Mouse (Mus musculus) lung, postnatal 0 days (tissue): ENCODE measurements around the gene Mgat5b. TPM values are rescaled to one million over a fixed set of nuclear protein-coding genes. Genes with fewer than 3 reads are reported as not detected.
"Not testable (repeated sequence)": the region's sequence is repeated elsewhere in the genome, so short reads cannot be mapped to it uniquely, and the experiment has no call there.

Experiments
- ATAC-seq: fragments of 200-750 bp; cut with Nextera tagmentation; 2 replicates; pipeline ENCODE4 v1.8.0; 2017; ENCODE audit warnings: moderate library complexity
- DNase-seq: peaks from one replicate; pipeline ENCODE4 v3.0.0-alpha.2; 2016; ENCODE audit warnings: low spot score
- H3K27ac ChIP-seq: fragments of 300-500 bp; sonication (generic); 2 replicates; pipeline ENCODE4 v1.5.1; 2014; ENCODE audit warnings: antibody characterized with exemption, mild to moderate bottlenecking, low read length, mixed read lengths
- H3K27me3 ChIP-seq: fragments of 300-500 bp; sonication (generic); replicated peaks from 2 replicates; pipeline ENCODE4 v1.6.1; 2014; ENCODE audit warnings: low read length, mixed read lengths; ENCODE audit not compliant: insufficient read depth
- H3K36me3 ChIP-seq: fragments of 300-500 bp; sonication (generic); 2 replicates; pipeline ENCODE4 v1.6.1; 2014; ENCODE audit warnings: low read length, mixed read lengths; ENCODE audit not compliant: insufficient read depth
- H3K4me1 ChIP-seq: fragments of 300-500 bp; sonication (generic); 2 replicates; pipeline ENCODE4 v1.6.1; 2014; ENCODE audit warnings: antibody characterized with exemption, low read depth, low read length, mixed read lengths; ENCODE audit not compliant: insufficient read depth
- H3K4me2 ChIP-seq: fragments of 300-500 bp; sonication (generic); replicated peaks from 2 replicates; pipeline ENCODE4 v1.6.1; 2014; ENCODE audit warnings: low read depth, mild to moderate bottlenecking, low read length, moderate library complexity, mixed read lengths
- H3K4me3 ChIP-seq: fragments of 300-500 bp; sonication (generic); 2 replicates; pipeline ENCODE4 v1.5.1; 2014; ENCODE audit warnings: low read depth, low read length
- H3K9ac ChIP-seq: fragments of 300-500 bp; sonication (generic); replicated peaks from 2 replicates; pipeline ENCODE4 v1.6.1; 2014; ENCODE audit warnings: low read depth, mild to moderate bottlenecking
- H3K9me3 ChIP-seq: fragments of 300-500 bp; sonication (generic); 2 replicates; pipeline ENCODE4 v1.6.1; 2016; ENCODE audit warnings: low read length, mixed read lengths
- CTCF ChIP-seq: IDR thresholded peaks from 2 replicates; pipeline ENCODE4 v1.5.1; 2016; ENCODE audit warnings: antibody characterized with exemption, mild to moderate bottlenecking
- EP300 ChIP-seq: IDR thresholded peaks from 2 replicates; pipeline ENCODE4 v1.6.1; 2016; ENCODE audit warnings: antibody characterized with exemption, mild to moderate bottlenecking, control low read depth
- WGBS: fragments of 180-500 bp; shearing (Covaris S2); extraction: QIAGEN DNeasy Blood & Tissue Kit; methylation state at CpG from one replicate; pipeline ENCODE4 v1.1.7; 2014; 5-methylcytosine and 5-hydroxymethylcytosine counted together
- polyA plus RNA-seq: library from polyadenylated mRNA; unstranded; fragments of >200 nt; fragmentation: Nextera tagmentation; extraction: Ambion mirVana; gene quantifications from 2 replicates; pipeline ENCODE4 v1.2.1, GENCODE M21; 2015

Gene Mgat5b
- polyA plus RNA-seq, 1 experiment from 2014 or later, result not detected

- Histone ChIP-seq H3K9me3 (no peaks in the 10 kb centered on the region), H3K4me3 (no peak overlapping the region), H3K9ac (no peak overlapping the region), H3K27me3 (no peaks in the 10 kb centered on the region), H3K36me3 (no peaks in the 10 kb centered on the region), H3K4me2 (no peak overlapping the region), H3K27ac (no peak overlapping the region), H3K4me1 (no peaks in the 10 kb centered on the region)
- DNase-seq (no peak), ATAC-seq (no peak)
- WGBS, result 46% methylated on average over 19 of the region's 19 CpGs
- TF ChIP-seq EP300 (no peak), CTCF (no peak)
These were observed 24.9 kb upstream of the Mgat5b start for GRCm38 (mm10) chr11:116893532-116894442.

DNA sequence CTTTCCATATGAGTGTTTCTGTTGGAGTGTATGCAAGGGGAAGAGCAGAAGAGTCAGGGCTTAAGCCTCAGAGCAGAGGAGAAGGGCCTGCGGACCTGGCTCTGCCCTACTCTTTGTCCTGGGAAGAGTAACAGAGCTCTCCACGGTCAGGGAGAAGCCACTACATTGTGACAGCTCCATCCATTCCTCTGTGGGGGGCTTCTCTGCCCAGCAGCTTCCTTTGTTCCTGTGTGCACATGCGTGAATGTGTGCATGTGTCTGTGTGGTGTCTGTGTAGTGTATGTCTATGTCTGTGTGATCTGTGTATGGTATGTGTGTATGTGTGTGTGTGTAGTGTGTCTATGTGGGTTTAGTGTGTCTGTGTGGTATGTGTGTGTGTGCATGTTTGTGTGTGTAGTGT lies 23.3 kb upstream of the Mgat5b start:
- H3K9ac ChIP-seq, result no peak overlapping the region
- no peak overlapping the region for H3K27ac ChIP-seq
- DNase-seq, result no peak
- H3K36me3 ChIP-seq, result no peaks in the 10 kb centered on the region
- no peak overlapping the region for H3K4me3 ChIP-seq
- ATAC-seq, result no peak
- H3K4me1 ChIP-seq, result no peaks in the 10 kb centered on the region
- H3K9me3 ChIP-seq, result no peaks in the 10 kb centered on the region
- H3K4me2 ChIP-seq, result no peak overlapping the region
- H3K27me3 ChIP-seq, result no peaks in the 10 kb centered on the region
- no peak for TF ChIP-seq EP300
- no peak for TF ChIP-seq CTCF
- WGBS, result 72% methylated on average over 3 of the region's 3 CpGs

DNA sequence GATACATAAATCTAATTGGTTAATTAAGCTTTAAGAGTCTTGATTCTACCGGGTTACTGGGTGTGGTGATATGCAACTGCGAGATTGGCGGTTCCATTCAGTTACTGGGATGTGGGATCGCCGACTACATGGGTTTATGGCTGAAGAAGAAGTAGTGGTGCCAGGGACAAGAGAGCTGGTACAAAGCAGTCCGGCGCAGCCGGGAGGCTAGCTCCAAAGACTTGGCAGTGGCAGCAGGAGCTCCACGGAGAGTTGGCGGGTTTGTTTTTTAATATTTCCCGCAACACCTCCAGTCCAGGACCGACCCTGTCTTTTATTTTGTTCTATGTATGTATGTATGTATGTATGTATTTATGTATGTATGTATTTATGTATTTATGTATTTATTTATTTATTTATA lies 19.4 kb upstream of the Mgat5b start:
- no peak for TF ChIP-seq EP300
- TF ChIP-seq CTCF, result no peak
- ATAC-seq (no peak), DNase-seq (no peak)
- 91% methylated on average over 12 of the region's 12 CpGs for WGBS
- no peaks in the 10 kb centered on the region for H3K36me3 ChIP-seq
- no peak overlapping the region for H3K9ac ChIP-seq
- H3K9me3 ChIP-seq, result no peaks in the 10 kb centered on the region
- H3K4me3 ChIP-seq, result no peak overlapping the region
- no peaks in the 10 kb centered on the region for H3K4me1 ChIP-seq
- H3K4me2 ChIP-seq, result no peak overlapping the region
- H3K27me3 ChIP-seq, result no peaks in the 10 kb centered on the region
- H3K27ac ChIP-seq, result no peak overlapping the region

- H3K4me1 ChIP-seq, H3K27me3 ChIP-seq, DNase-seq, H3K9me3 ChIP-seq, H3K9ac ChIP-seq, H3K27ac ChIP-seq, H3K4me2 ChIP-seq, H3K4me3 ChIP-seq, ATAC-seq, H3K36me3 ChIP-seq: not testable (repeated sequence)
- WGBS, result 87% methylated on average over 10 of the region's 10 CpGs
These were observed 16.1 kb upstream of the Mgat5b start for GRCm38 (mm10) chr11:116902588-116902987.

- Histone ChIP-seq H3K9me3 (no peaks in the 10 kb centered on the region), H3K4me2 (peak overlapping the region; percentile 44), H3K4me3 (no peak overlapping the region), H3K4me1 (no peaks in the 10 kb centered on the region), H3K36me3 (no peaks in the 10 kb centered on the region), H3K27ac (no peak overlapping the region), H3K9ac (no peak overlapping the region), H3K27me3 (no peaks in the 10 kb centered on the region)
- no peak for ATAC-seq
- DNase-seq, result no peak
- WGBS, result 5% methylated on average over 23 of the region's 23 CpGs
- TF ChIP-seq CTCF (no peak), EP300 (no peak)
These were observed 12.8 kb upstream of the Mgat5b start for GRCm38 (mm10) chr11:116905741-116906456.

GRCm38 (mm10) chr11:116913573-116913972 lies 5.1 kb upstream of the Mgat5b start:
- no peak for ATAC-seq
- TF ChIP-seq CTCF, result no peak
- TF ChIP-seq EP300, result no peak
- H3K4me1 ChIP-seq, result no peaks in the 10 kb centered on the region
- no peaks in the 10 kb centered on the region for H3K9me3 ChIP-seq
- no peak for DNase-seq
- WGBS, result 55% methylated on average over 16 of the region's 16 CpGs
- H3K4me2 ChIP-seq, result no peak overlapping the region
- H3K9ac ChIP-seq, result no peak overlapping the region
- H3K27ac ChIP-seq, result no peak overlapping the region
- H3K4me3 ChIP-seq, result no peak overlapping the region
- peaks cover 16% of the 10 kb centered on the region for H3K27me3 ChIP-seq
- no peaks in the 10 kb centered on the region for H3K36me3 ChIP-seq
